Mouse (Mus musculus): Measurements from ENCODE around the gene Dap3.
"Not testable (repeated sequence)": the region's sequence is repeated elsewhere in the genome, so short reads cannot be mapped to it uniquely, and the experiment has no call there.

Gene Dap3

DNA sequence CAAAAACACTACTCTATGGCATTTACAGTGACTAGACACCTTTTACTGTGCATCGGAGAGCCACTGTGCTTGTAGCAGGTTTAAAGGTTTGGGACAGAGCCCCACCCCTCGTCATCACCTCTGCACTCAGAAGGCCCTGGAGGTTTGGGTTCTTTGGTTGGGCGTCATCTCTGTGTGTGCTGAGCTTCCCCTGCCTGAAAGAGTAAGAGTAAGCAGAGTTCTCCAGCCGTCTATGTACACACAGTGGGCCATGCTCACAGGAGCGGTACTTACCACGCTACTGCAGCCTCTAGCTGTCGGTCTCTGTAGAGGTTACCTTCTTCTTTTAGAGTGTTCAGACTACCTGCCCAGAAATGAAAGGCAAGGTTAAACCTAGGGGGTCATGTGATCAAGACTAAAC, 38.4 kb downstream of the Dap3 start:
- DNase-seq: no peak

- no peak for DNase-seq
Observed at GRCm38 (mm10) chr3:88906393-88907159, 44.4 kb downstream of the Dap3 start.

- DNase-seq: no peak
Observed at GRCm38 (mm10) chr3:88905741-88906140, 45.2 kb downstream of the Dap3 start.

DNA sequence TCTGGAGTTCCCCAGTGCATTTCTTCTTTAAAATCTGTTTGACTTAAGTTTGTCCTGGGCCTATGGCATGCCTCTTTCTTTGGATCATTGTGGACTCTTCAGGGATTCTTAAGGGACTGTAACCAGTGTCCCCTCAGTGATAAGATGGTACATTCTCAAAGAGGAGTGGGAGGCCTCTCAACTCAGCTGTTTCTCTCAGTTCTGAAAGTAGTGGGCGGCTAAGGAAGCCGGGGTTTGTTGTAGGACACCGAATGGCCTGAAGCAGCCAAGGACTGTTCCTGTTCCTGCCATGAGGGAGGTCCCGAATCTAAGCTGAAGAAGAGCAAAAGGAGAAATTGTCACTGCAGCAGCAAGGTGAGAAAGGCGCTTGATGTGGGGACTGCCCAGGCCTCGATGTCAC, 45.8 kb downstream of the Dap3 start:
- no peak for DNase-seq

DNA sequence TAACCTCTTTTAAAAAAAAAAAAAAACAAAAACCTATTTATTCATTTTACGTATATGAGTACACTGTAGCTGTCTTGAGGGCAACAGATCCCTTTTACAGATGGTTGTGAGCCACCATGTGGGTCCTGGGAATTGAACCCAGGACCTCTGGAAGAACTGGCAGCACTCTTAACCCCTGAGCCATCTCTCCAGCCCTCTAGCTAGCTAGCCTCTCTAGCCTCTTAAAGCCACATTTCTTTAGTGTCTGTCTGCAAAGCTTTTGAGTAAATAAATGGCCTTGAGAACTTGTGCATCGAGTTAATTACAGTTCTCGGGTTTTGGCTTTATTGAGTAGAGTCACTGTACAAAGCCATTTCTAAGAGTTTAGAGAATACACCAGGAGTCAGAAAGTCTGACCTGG, 46.2 kb downstream of the Dap3 start:
- no peak for DNase-seq

DNA sequence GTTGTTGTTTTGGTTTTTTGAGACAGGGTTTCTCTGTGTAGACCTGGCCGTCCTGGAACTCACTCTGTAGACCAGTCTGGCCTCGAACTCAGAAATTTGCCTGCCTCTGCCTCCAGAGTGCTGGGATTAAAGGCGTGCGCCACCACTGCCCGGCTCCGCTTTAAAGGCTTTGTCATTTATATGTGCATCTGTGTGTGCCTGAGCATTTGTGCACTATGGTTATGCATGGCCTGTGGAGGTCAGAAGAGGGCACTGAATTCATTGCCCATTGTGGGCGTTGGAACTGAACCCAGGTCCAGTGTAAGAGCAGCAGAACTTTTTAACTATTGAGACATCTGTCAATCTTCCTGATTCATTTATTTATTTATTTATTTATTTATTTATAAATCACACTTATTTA, 58.0 kb downstream of the Dap3 start:
- DNase-seq: not testable (repeated sequence)

GRCm38 (mm10) chr3:88882536-88882935, 68.4 kb downstream of the Dap3 start:
- not testable (repeated sequence) for DNase-seq
